Mouse (Mus musculus): ENCODE data around the gene Pecr. TPM values are rescaled to one million over a fixed set of nuclear protein-coding genes. Genes with fewer than 3 reads are reported as not detected.

Pecr gene
- polyA plus RNA-seq, 1 experiment from 2014 or later = 13.2 TPM

GRCm38 (mm10) chr1:72210803-72211679 lies 73.1 kb downstream of the Pecr start:
- ATAC-seq (ENCODE audit: low FRiP score) = no peak

More at GRCm38 (mm10) chr1:72210803-72211679, 73.1 kb downstream of the Pecr start:
- H3K27ac ChIP-seq = no peak overlapping the region
- peak overlapping the region; percentile 71 for H3K9ac ChIP-seq
- H3K27me3 ChIP-seq = peaks cover 12% of the 10 kb centered on the region; the same call in 1 of the 2 replicates
- H3K9me3 ChIP-seq (replicated peaks) = no peaks in the 10 kb centered on the region
- H3K4me2 ChIP-seq (replicated peaks) = peak overlapping the region; percentile 95
- H3K4me1 ChIP-seq = peaks cover 14% of the 10 kb centered on the region; the same call in 1 of the 2 replicates
- WGBS = 27% methylated on average over 17 of the region's 17 CpGs
- no peaks in the 10 kb centered on the region for H3K36me3 ChIP-seq
- peak overlapping the region; percentile 78 for H3K4me3 ChIP-seq

Other genes with a start within 250 kb of the Pecr start
- 11.9 and 12.9 TPM in 2 replicates for gene Mreg, start 72.0 kb downstream of the Pecr start, polyA plus RNA-seq (2016; fragmentation: Nextera tagmentation; extraction: Ambion mirVana)
- 31.0 and 36.0 TPM in 2 replicates for gene Tmem169, start 55 bp upstream of the Pecr start, polyA plus RNA-seq (2016; fragmentation: Nextera tagmentation; extraction: Ambion mirVana)
- gene Xrcc5, start 23.1 kb upstream of the Pecr start, polyA plus RNA-seq (2016; fragmentation: Nextera tagmentation; extraction: Ambion mirVana) = 44.0 and 47.0 TPM in 2 replicates

All from hindbrain, embryonic 12.5 days (tissue).